Mouse (Mus musculus) liver, postnatal 0 days (tissue): ENCODE measurements around the gene Gpr143. TPM values are rescaled to one million over a fixed set of nuclear protein-coding genes. Genes with fewer than 3 reads are reported as not detected.
"Not testable (repeated sequence)": the region's sequence is repeated elsewhere in the genome, so short reads cannot be mapped to it uniquely, and the experiment has no call there.

ENCODE experiments used
- ATAC-seq: fragments of 200-750 bp; cut with Nextera tagmentation; 2 replicates; pipeline ENCODE4 v1.8.0; 2017; ENCODE audit warnings: mild to moderate bottlenecking, moderate library complexity
- DNase-seq: peaks from one replicate; pipeline ENCODE4 v3.0.0-alpha.2; 2016
- H3K27ac ChIP-seq: fragments of 300-500 bp; sonication (generic); 2 replicates; pipeline ENCODE4 v1.5.1; 2014; ENCODE audit warnings: antibody characterized with exemption, moderate library complexity, mild to moderate bottlenecking, low read depth
- H3K27me3 ChIP-seq: fragments of 300-500 bp; sonication (generic); 2 replicates; pipeline ENCODE4 v1.6.1; 2014; ENCODE audit warnings: low read length, control low read depth, mixed read lengths; ENCODE audit not compliant: insufficient read depth
- H3K36me3 ChIP-seq: fragments of 300-500 bp; sonication (generic); replicated peaks from 2 replicates; pipeline ENCODE4 v1.6.1; 2014; ENCODE audit warnings: mild to moderate bottlenecking, control low read depth, low read length, moderate library complexity, mixed read lengths; ENCODE audit not compliant: insufficient read depth
- H3K4me1 ChIP-seq: fragments of 300-500 bp; sonication (generic); 2 replicates; pipeline ENCODE4 v1.6.1; 2014; ENCODE audit warnings: antibody characterized with exemption, mild to moderate bottlenecking, control low read depth; ENCODE audit not compliant: insufficient read depth
- H3K4me2 ChIP-seq: fragments of 300-500 bp; sonication (generic); 2 replicates; pipeline ENCODE4 v1.6.1; 2014; ENCODE audit warnings: low read depth, mild to moderate bottlenecking, low read length, moderate library complexity, mixed read lengths
- H3K4me3 ChIP-seq: fragments of 300-500 bp; sonication (generic); 2 replicates; pipeline ENCODE4 v1.5.1; 2014; ENCODE audit warnings: low read depth, low read length
- H3K9ac ChIP-seq: fragments of 300-500 bp; sonication (generic); replicated peaks from 2 replicates; pipeline ENCODE4 v1.6.1; 2014; ENCODE audit warnings: mild to moderate bottlenecking, moderate library complexity
- H3K9me3 ChIP-seq: fragments of 300-500 bp; sonication (generic); 2 replicates; pipeline ENCODE4 v1.6.1; 2016; ENCODE audit warnings: mild to moderate bottlenecking, control low read depth, low read length, mixed read lengths
- CTCF ChIP-seq: sonication (generic); IDR thresholded peaks from 2 replicates; pipeline ENCODE4 v1.5.1; 2016; ENCODE audit warnings: antibody characterized with exemption, low read depth
- EP300 ChIP-seq: IDR thresholded peaks from 2 replicates; pipeline ENCODE4 v1.6.1; 2016; ENCODE audit warnings: antibody characterized with exemption, low read depth, mild to moderate bottlenecking
- WGBS: fragments of 180-500 bp; shearing (Covaris S2); extraction: QIAGEN DNeasy Blood & Tissue Kit; methylation state at CpG from one replicate; pipeline ENCODE4 v1.1.7; 2014; ENCODE audit not compliant: insufficient replicate concordance; 5-methylcytosine and 5-hydroxymethylcytosine counted together
- polyA plus RNA-seq: library from polyadenylated mRNA; unstranded; fragments of >200 nt; fragmentation: Nextera tagmentation; extraction: Ambion mirVana; gene quantifications from 2 replicates; pipeline ENCODE4 v1.2.1, GENCODE M21; 2015

Gene Gpr143
- polyA plus RNA-seq, 1 experiment from 2014 or later = 0.08 TPM

GRCm38 (mm10) chrX:152834940-152835339 lies 53.2 kb downstream of the Gpr143 start:
- not testable (repeated sequence) for H3K9ac ChIP-seq, H3K27me3 ChIP-seq, DNase-seq, ATAC-seq, H3K4me2 ChIP-seq, H3K9me3 ChIP-seq, H3K4me3 ChIP-seq, H3K36me3 ChIP-seq, H3K4me1 ChIP-seq, H3K27ac ChIP-seq
- WGBS = 30% methylated on average over 5 of the region's 5 CpGs
- peak; percentile 64 for TF ChIP-seq CTCF

DNA sequence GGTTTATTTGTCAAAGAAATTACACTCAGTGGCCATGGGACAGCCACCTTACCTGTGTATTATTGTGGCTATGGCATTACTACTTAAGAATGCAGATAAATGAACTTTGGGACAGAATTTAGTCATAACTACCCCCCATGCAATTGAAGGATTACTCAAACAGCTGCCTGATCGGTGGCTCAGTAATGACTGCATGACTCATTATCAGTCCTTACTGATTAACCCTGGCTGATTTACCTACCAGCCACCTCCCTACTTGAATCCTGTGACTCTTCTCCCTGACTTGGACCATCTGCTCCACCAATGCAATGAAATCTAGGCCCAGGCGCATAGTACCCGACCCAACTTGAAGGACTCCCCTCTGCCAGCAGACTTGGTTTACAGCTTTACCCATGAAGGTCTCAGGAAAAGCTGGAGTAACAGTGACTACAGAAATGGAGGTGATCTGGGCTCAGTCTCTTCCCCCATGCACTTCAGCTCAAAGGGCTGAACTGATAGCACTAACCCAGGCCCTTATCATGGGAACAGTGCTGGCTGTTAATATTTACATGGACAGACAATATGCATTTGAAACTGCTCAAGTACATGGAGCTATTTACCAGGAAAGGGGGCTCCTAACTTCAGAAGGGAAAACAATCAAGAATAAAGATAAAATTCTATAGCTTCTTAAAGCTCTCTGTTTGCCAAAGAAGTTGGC lies 73.5 kb downstream of the Gpr143 start:
- 86% methylated on average over 3 of the region's 3 CpGs for WGBS
- no peak for DNase-seq
- H3K4me2 ChIP-seq = no peak overlapping the region
- no peak overlapping the region for H3K9ac ChIP-seq
- no peak overlapping the region for H3K27ac ChIP-seq
- no peak overlapping the region for H3K4me3 ChIP-seq
- TF ChIP-seq EP300 = no peak
- no peak for TF ChIP-seq CTCF
- H3K27me3 ChIP-seq = no peaks in the 10 kb centered on the region
- ATAC-seq = no peak
- H3K9me3 ChIP-seq = 0 out of 2 replicates have a peak, but pooled peaks cover 3% of the 10 kb centered on the region
- no peaks in the 10 kb centered on the region for H3K36me3 ChIP-seq
- H3K4me1 ChIP-seq = no peaks in the 10 kb centered on the region

Other genes starting within 250 kb of the Gpr143 start
- not detected in 2 replicates for gene Cldn34a, start 218.6 kb upstream of the Gpr143 start, polyA plus RNA-seq
- gene Shroom2, start 12.5 kb upstream of the Gpr143 start, polyA plus RNA-seq = 1.6 and 1.7 TPM in 2 replicates
- 0.14 and 0.22 TPM in 2 replicates for gene Usp51, start 224.5 kb downstream of the Gpr143 start, polyA plus RNA-seq